Mouse (Mus musculus) lung, postnatal 10 days (tissue): ENCODE measurements around the gene Cer1.

Source experiments
- DNase-seq: peaks from one replicate; pipeline ENCODE4 v3.0.0; 2021

Cer1 gene

DNA sequence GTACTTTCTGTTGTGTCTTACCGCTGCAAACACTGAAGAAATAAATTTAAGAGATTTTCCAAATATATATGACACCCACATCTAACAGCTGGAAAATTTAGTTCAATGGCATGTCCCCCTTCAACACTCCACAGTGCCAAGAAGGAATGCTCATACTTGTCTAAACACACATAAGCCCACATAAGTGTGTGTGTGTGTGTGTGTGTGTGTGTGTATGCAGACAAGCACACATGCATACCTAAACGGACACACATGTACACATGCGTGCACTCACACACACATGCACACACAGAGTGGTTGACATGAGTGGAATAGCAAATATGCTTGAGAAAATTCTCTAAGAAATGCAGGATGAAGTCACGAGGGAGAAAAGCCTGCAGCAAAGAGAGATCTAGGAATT, 12.4 kb downstream of the Cer1 start:
- no peak for DNase-seq

DNA sequence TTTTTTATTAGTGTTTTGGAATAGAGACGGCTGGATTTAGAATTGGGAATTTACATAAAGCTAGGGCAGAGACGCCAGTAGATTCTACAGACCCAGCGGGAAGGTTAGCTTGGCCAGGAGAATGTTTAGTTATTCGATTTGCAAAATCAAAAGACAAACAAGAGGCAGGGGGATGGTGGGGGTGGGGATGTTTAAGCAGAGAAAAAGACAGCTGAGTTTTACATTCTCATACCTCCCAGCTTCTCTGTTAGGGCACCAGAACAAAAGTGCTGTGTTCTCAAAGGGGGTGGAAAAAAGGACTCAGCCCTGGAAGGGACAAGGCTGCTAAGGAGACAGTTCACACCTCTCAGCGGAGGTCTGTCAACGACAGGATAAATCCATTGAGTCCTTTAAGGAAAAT, 12.8 kb downstream of the Cer1 start:
- no peak for DNase-seq

DNA sequence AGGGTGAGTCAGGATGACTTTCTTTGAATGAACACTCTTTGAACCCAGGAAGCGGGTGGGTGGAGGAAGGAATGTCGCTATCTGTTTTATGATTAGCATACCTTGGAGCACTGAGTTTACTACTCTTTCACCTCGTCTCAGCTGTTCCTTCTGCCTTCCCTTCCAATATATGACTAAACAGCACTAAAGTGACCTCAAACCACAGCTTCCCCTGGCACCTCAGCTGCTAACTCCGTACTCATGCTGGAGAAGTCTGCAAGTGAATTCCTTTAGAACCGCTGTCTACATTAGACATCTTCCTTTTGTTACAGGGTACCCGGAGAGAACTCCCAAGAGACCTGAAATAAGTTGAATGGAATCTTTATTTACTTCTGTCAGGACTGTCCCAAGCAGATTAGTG, 14.0 kb downstream of the Cer1 start:
- no peak for DNase-seq

DNA sequence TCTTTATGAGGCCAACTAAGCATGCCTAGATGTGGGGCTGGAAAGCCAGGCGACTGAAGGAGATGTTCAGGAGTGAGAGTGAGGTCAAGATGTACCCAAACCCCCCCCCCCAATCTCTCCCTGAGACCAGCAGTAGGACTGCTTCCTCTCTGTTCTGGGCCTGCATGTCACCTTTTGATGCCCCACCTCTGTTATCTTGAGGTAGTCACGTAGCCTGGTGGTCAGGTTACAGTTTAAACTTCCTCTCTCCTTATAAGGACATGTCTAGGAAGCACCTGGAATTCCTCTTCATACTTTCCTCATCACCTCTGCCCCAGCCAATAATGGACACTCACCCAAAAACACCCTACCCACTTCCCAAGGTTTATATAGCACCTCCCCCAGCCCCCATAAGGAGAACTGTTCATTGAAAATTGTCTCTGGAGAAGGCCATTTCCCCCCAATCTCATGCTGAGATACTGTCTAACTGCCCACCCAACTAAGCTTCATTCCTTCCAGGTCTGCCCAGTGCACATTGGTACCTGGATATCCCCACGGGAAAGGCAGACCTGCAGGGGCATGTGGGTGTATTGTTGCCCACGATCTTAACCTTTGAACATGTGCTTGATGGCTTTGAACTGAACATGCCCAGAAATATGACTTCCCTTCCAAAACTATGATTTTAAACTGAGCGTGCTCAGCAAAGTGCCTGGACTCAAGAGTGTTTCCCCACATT, 17.1 kb downstream of the Cer1 start:
- no peak for DNase-seq

DNA sequence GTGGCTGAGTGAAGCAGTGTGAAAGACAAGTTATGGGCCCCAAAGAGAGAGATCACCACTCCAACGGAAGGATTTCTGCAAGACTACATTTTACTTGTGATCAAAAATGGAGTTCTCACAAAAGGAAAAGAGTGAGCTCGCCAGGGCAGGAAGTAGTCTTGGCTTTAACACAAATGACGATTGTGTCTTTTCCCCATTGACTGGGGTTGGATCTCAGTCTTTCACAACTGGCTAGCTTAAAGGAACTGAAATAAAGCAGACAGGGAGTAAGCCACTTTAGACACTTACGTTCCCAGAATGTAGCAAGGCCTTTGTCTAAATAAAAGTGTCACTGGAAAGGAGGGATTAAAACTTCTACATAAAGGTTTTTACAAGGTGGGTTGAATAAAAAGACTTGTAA, 17.8 kb downstream of the Cer1 start:
- no peak for DNase-seq

DNA sequence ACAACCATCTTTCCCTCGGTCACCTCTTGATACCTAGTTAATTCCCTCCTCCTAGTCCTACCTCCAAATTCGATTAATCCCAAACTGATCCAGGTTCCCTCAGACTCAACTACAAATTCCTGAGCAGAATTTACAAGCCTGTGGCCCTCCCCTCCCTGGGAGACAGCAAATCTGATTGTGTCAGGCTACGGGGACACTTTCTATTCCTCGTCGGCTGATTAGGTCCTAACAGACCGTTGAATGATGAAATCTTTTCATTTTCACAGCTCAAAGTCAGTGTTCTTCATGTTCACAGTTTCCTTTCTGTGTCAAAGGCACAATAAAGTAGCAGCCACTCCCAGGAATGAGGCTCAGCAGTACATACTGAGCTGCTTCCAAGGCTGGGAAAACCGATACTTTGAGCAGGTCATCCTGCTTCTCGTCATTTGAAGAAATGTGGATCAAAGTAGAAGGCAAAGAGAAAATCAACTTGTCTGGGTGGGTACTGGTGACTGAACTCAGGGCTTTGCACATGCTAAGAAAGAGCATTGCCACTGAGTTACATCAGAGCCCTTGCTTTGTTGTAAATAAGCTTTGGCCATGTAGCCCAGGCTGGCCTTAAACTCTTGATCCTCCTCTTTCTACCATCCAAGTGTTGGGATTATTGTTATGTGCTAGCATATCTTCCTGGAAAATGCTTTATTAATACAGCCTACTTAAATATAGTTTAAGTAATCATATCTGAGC, 19.8 kb downstream of the Cer1 start:
- no peak for DNase-seq

DNA sequence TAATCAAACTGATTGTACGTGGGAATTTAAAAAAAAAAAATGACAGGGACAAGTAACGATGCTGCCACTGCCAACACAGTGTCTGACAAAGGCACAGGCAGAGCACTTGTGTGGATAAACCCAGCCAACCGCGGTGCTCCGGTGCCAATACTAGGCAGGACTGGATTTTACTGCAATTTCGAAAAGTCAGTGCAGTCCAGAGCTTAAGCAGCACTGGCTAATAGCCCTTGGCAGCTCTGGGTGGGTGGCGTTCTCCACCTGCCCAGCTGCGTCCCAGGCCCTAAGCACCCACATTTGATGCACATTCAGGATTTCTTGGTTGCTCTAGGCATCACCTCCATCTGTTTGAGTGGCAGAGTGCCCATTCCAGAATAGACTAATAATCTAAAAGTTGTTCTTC, 21.6 kb downstream of the Cer1 start:
- DNase-seq = no peak

DNA sequence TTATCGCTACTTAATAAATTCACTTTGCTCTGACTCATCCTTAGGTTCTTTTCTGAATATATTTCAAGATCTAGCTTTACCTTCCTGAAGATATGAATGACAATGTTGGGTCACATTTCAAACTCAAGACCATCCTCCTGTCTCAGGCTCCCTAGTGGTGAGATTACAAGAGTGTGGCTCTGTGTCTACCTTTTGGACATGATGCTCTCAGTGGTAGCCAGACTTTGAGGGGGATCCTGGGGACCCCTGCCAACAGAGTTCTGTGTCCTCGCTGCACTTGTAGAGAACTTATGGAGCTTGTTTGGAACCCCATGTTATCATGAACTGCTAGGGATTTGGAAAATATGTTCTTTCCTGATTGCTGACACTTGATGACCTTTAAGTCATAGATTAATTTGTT, 23.5 kb downstream of the Cer1 start:
- DNase-seq = no peak

DNA sequence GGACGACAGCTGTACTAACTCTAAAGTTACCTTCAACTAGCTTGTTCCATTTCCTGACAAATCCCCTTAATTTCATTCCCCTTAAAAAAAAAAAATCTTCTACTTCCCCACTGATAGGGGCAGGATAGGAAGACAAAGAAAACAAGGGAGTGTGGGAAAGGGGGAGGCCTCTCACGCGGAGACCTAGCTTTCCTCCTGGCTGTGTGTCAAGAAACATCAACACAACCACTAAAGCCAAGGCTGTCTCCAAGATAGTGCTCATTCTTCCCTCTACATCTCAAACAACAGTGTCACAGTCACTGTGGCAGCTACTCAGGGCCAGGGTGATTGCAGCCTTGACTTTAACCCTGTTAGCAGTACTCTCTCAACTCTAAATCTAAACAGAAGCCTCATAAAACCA, 24.4 kb downstream of the Cer1 start:
- no peak for DNase-seq

DNA sequence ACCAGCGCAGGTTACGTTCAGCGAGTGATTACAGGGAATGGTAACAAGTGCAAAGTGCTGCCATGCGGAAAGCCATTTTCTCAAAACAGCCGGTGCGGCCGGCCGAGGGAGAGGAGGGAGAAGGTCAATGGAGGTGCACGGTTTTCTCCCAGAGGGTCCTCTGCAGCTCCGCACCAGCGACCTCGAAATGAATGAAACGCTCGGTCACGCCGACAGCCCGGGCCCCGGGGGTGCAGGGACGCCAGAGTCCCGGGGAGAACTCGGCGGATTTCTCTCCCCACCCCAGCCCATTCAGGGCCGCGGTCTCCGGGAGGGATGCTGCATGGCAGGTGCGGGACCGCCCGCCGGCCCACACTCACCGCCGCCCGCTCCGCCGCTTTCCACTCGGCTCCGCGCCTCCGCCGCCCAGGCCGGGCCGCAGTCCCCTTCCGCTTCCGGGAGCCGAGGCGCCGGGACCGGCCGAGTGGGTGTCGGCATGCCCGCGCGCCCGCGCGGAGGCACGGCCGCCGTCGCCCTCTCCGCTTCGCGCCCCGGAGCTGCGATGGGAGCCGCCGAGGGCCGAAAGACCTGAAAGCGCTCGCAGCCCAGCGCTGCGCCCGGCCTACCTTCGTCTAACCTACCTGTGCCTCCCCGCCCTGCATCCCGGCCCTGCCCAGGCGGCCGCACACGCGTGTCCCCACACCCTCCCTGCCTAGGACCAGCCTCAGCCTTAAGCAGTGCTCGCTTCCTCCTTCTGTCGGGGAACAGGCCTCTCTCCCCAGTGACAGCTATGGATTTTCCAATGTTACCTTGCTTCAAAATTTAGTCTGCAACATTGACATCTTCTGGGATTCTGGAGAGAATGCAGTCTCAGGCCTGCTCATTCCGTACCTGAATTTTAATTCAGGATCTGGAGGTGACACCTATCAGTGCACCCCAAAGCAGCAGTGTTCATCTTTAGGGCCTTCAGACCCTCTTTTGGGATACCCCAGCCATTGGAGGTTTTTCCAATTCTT, 25.5 kb downstream of the Cer1 start, which contains the start of gene Zdhhc21:
Zdhhc21 (minus strand) TSS at position 828 of the 995 bp plus-strand sequence.
- peak; percentile 81 for DNase-seq

DNA sequence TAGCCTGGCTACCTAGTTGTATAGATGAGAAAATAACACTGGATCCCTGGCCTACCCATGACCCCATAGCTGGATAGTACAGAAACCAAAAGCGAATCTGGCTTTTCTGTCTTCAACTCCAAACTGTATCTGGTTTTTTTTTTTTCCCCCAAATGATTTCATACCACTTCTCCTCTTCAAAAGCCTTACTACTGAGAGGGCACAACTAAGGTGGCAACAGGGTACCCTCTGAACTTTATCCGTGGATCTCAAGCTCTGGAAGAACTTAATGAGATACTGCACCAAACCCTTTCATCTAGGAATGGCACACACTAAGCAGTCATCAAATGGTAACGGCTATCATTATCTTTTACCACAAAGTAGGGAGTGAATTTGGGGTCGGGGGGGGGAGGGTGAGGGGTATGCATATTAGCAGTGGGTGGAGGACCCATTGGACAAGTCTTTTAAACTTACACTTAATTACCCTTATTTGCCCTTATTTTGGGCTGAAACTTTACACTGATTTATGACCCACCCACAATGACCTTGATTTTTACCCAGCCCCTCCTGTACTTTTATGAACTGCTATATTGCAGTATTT, 26.4 kb downstream of the Cer1 start:
- DNase-seq = no peak

DNA sequence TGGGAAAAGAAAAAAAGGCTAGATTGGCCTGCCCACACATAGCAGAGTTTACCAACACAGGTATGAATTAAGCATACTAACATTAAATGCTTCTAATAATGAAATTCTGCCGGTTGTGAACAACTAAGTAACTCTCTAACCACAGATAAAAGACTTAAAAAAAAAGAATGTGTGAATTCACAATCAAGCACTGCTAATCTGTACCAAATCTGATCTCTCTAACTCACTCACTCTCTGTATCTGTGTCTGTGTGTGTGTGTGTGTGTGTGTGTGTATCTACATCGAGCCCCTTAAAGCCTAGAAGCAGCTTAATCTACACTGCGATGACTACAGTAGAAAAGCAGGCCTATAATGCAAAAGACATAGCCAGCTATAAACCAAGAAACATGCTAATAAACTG, 28.0 kb downstream of the Cer1 start:
- DNase-seq = no peak

DNA sequence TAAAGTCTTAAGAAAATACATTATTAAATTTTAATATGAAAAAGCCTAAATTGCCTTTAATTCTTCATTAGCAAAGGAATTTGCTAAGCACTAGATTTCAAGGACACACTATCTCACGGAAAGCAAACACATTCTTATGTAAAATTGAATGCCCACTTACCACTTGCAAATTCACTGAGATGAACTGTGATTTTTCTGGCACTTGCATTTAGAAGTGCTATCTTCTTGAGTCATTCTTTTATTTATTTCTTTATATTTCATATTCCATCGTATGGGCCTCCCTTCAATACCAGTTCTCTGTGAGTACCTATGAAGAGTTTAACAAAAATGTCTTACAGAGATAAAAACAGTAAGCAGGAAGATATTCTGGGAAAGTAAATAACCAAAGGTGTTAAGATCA, 31.1 kb downstream of the Cer1 start:
- no peak for DNase-seq

DNA sequence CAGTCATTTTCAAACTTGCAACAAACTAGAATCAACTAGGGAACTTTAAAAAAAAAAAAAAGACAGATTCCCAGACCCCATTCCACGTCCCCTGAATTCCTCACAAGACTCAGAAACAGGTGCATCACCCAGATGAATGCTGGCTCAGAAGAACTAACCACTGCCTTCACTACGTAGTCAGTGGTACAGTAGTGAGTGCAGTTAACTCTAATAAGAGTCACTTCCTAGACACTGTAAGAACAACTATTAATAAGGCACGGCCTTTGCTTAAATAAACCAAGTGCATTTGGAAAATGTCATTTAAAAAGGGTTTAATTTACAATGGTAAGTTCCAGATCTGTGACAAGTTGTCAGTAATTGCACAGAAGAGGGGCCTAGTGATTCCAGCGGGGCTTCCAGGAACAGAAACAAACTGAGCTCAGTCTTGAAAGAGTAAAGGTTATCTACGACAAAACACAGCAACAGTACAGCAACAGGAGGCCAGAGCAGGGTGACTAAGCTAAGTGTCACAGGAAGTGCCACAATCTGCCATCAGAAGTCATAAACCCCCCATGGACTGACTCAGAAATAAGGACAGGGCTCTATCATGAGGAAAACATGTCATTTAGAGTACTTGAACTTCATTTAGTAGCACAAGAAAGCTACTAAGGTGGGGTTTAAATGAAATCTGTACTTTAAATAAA, 36.3 kb downstream of the Cer1 start:
- no peak for DNase-seq

DNA sequence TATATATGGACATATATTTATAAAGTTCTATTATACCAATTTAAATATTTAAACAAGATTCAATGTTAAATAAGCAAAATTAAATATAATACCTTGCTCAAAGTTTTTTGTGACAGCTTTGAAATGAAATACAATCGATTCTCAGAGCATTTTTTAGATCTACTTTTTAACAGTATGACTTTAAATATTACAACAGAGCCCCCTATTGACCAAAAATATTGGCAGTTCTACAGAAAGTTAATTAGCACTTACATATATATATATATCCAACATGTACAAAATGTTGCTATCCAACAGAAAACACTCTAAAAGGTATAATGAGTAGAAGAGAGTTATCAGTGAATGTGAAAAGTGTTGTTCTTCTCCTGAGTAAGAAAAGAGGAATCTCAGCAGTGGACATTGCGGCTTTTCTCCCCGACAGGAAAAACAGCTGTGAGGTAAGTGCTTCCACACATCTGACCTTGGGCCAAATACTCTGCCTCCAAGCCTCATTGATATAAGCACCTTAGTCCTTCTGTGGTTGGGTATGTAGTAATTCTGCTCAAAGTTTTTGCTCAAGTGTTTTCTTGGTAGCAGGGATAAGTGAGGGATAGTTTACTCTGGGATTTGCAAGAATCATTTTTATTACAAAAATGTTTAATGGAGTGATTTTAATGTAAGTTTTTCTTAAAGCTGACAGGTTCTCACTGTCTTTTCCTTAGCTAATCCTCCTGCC, 47.3 kb downstream of the Cer1 start:
- no peak for DNase-seq
